Mouse (Mus musculus) G1E-ER4 (cell line): Measurements from ENCODE around the gene Syn2. TPM values are rescaled to one million over a fixed set of nuclear protein-coding genes. Genes with fewer than 3 reads are reported as not detected.

Source experiments
- GATA1 ChIP-seq: IDR thresholded peaks from one replicate; pipeline ENCODE4 v1.8.0; 2012; ENCODE audit warnings: low read length, inconsistent platforms
- polyA plus RNA-seq: library from polyadenylated mRNA; stranded (reverse); fragments of >175 nt; gene quantifications from 2 replicates; pipeline ENCODE4 v1.2.3, GENCODE M21; 2012

Gene Syn2
- polyA plus RNA-seq, 1 experiment: not detected

DNA sequence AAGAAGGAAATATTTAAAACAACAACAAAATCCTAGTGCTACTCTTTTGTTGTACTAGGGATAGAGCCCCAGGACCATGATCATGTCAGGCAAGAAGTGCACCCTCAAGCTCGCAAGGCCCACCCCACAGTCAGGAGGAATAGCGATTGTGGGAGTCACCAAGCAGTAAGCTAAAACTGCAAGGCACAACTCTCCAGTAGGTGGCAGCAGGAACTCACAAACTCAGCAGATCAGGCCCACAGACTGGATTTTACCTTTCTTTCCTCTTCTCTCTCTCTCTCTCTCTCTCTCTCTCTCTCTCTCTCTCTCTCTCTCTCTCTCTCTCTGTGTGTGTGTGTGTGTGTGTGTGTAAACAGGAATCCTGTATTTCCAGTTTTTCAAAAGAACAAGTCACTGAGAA is 92.8 kb downstream of the Syn2 start:
- no peak for TF ChIP-seq GATA1

DNA sequence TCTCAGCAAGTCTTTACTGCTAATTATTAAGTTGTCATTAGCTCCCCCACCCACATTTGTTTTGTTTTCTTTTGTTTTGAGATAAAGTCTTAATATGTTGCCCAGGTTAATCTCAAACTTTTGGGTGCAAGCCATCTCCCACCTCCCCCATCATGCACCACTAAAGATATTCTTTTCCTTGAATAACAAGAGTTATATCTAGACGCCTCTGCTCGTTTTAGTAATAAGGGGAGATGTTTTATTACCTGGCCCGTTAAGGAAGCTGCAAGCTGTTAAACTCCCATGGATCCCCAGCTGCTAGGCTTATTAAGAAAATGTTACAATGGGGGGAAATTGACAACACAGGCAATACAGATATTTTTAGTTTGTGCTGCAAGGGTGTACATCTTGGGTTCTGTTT is 95.9 kb downstream of the Syn2 start:
- no peak for TF ChIP-seq GATA1

GRCm38 (mm10) chr6:115231836-115232235 is 97.1 kb downstream of the Syn2 start:
- TF ChIP-seq GATA1: no peak

- TF ChIP-seq GATA1: no peak
Observed at GRCm38 (mm10) chr6:115232562-115232961, 97.9 kb downstream of the Syn2 start.

DNA sequence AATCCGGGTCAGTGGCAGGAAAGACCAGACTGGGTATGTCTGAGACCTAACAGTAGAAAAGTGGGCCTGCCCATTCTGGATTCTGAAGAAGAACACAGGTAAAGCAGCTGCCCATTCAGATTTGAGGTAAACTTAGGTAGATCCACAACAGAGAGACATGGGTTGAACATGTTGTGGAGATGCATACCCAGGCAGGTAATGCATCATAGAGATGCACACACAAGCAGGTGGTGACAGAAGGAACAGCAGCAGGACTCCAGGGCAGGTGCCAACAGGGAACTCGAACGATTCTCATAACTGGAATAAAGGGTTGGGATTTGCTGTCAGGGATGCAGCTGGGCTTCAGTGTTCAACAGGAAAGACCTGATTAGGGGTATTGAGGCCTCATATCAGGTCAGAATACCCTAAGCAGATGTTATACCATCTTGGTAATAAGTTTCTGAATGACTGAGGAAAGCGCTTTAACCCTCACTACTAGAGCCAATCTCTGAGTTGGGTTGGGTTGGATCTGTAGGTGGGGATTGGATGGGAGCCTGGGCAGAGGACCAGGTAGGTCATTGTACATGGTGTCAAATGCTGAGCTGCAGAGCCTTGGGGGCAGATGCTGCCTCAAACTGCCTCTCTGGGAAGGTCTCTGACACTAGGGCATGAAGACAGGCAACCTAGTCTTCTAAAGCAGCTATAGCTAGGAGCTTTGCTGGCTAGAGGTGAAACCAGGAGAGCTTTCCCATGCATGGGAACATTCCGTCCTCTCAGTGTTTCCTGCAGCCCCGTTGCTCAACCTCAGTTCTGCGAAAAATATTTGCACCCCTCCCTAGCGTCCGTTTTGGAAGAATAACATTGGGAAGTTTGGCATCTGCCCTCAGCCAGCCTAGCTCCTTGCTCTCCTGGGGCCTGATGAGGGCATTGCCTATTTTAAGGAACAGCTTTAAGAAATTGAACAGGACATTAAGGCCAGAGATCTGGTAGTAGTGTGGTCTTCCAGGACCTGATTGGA is 103.6 kb downstream of the Syn2 start:
- no peak for TF ChIP-seq GATA1

- TF ChIP-seq GATA1: no peak
Observed at GRCm38 (mm10) chr6:115239335-115239734, 104.6 kb downstream of the Syn2 start.

- TF ChIP-seq GATA1: no peak
Observed at GRCm38 (mm10) chr6:115241131-115241699, 106.5 kb downstream of the Syn2 start.

DNA sequence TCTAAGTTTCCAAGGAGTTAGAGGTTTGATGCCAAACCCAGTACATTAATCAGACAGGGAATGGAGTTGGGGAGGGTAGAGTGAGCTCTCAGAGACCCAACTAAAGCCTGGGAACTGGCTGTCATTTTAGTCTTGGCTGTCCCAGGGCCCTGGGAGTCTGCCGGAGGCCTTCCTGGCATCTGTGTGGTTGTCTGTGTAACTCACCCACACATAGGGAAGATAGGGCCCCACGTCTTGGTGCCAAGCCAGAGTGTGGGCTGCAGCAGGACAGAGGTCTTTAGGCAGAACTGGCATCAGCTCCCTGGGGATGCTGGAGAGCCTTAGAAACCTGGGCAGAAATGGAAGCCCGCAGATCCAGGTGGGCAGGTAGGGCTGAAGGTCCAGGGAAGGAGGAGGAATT is 107.2 kb downstream of the Syn2 start:
- TF ChIP-seq GATA1: no peak

GRCm38 (mm10) chr6:115244222-115244621 is 109.5 kb downstream of the Syn2 start:
- TF ChIP-seq GATA1: no peak

- TF ChIP-seq GATA1: no peak
Observed at GRCm38 (mm10) chr6:115245500-115246058, 110.9 kb downstream of the Syn2 start.

- TF ChIP-seq GATA1: no peak
Observed at GRCm38 (mm10) chr6:115251531-115251985, 116.9 kb downstream of the Syn2 start.

GRCm38 (mm10) chr6:115252099-115252873 is 117.6 kb downstream of the Syn2 start, which contains the start of gene Timp4:
Timp4 (minus strand) TSS chr6:115252205.
- TF ChIP-seq GATA1: no peak

GRCm38 (mm10) chr6:115255171-115255570 is 120.5 kb downstream of the Syn2 start:
- TF ChIP-seq GATA1: no peak

DNA sequence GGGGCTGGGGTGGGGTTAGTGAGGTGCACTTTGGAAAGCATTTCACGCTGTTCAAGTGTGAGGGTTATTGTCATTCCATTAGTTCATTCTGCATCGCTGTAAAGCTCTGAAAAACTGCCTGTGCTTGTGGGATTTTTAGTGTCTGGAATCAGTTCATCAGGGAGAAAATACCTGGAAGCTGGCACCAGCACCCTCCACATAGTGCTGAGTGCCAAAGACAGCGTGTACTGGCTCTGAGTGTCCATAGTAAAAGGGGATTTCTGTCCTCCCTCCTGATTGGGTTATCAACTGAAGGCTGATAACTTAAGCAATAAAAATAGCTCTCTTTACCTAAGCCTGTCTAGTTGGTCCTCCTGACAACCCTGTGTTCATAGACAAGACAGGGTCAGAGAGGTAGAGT is 125.8 kb downstream of the Syn2 start:
- TF ChIP-seq GATA1: no peak

GRCm38 (mm10) chr6:115266791-115267190 is 132.1 kb downstream of the Syn2 start:
- TF ChIP-seq GATA1: no peak
